Mouse (Mus musculus) erythroblast, embryonic 14.5 days (primary cell): ENCODE data around the gene Rora.

ENCODE experiments used
- GATA1 ChIP-seq: IDR thresholded peaks from 2 replicates; pipeline ENCODE4 v1.6.1; 2012; ENCODE audit warnings: low read length, inconsistent platforms, mixed read lengths
- TAL1 ChIP-seq: IDR thresholded peaks from 3 replicates; pipeline ENCODE4 v1.6.1; 2012; ENCODE audit warnings: low read length, inconsistent platforms, mixed read lengths

DNA sequence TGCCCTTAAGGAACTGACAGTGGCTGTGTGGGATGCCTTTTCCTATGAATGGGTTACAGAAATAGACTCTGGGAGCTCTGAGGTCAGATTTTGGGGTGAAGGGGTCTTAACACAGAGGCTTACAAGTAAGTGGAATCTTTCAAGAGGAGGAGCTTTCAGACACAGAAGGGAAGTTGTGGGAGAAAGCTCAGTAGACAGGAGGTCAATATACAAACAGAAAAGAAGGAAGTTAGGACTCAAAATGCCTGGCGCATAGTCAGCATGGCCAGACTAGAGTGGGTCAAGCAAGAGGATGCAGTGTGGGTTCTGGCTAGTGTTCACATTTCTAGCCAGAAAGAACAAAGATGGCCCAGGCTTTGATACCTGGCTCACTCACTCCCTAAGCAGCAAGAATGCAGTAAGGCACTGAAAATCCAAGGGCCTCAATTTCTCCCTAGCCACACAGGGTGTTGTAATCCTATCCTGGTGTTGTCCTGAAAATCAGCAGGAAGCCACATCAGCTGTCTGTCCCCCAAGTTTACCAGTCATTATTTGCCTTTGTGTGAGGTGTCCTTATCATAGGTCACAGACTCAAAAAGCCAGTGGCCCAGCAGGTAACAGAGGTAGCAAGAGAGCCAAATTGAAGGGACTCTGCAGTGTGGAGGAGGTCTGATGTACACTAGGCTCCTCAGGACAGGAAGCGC is 456.2 kb downstream of the Rora start:
- TF ChIP-seq GATA1 (no peak), TAL1 (no peak)
